8 mouse cellular contexts compared by ENCODE assay signal in the genomic region with DNA sequence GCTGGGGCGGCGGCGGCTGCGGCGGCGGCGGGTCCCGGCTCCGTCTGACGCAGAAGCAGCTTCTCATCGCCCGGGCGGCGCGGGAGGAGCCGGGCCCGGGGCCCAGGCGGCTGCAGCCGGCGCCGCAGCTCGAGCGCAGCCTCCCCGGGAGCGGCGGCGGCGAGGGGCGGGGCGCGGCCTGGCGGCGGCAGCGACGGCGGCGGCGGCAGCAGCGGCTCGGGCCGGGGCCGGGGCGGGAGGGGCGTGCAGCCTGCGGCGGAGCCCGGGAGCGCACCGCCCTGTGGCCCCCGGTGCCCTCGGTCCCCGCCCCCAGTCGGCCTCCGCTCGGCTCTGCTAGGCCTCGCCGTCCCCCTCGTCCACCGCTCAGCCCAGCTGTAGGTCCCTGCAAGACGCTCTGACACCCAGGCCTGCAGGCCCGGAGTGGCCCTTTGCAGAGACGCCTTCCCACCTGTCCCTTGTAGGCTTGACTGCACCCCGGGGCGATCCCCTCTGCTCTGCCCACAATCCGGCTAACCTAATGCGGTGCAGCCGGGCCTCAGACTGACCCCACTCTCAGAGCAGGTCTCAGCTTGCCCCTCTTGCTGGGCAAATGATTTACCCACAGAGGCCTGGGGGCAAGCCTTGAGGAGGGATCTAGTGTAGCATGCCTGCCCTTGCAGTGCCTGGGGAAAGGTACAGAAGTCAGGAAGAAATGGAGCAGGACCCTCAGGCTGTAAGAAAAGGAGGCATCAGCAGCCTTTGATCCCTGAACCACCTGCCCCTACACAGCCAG. TPM values are rescaled to one million over a fixed set of nuclear protein-coding genes. Genes with fewer than 3 reads are reported as not detected.
DNase-seq lines count a peak whose midpoint lies in the region; ATAC-seq and TF ChIP-seq lines count a peak whose summit lies in the region.

Gene Mvb12b (minus strand): TSS at position 619 of the 772 bp plus-strand sequence.

- H3K4me1 ChIP-seq in intestine, embryonic 14.5 days (replicated peaks; ENCODE audit: control insufficient read depth, insufficient read depth, low read length): peaks cover 11% of the 10 kb centered on the region; the same call in 1 of the 2 replicates
- peaks cover 43% of the 10 kb centered on the region for H3K4me1 ChIP-seq in midbrain, embryonic 12.5 days
- peaks cover 12% of the 10 kb centered on the region for H3K4me1 ChIP-seq in small intestine, adult 2 months (ENCODE audit: control insufficient read depth, insufficient read depth, insufficient read length, low read length)

- peak; percentile 51 for DNase-seq in layer of hippocampus, adult 11-12 months (ENCODE audit: low spot score)
- DNase-seq in layer of hippocampus, adult 9-10 months (ENCODE audit: low spot score): no peak
- peak; percentile 69 for DNase-seq in embryo, embryonic 10 days (ENCODE audit: low spot score)
- DNase-seq in gastrocnemius, postnatal 25 days: peak; percentile 68
- DNase-seq in intestine, embryonic 14.5 days (ENCODE audit: low spot score): peak; percentile 86
- DNase-seq in left cerebral cortex, postnatal 4 days: peak; percentile 61

- H3K4me3 ChIP-seq in intestine, embryonic 14.5 days (ENCODE audit: low read depth, low read length): peak within 1 kb of the TSS; percentile 78
- peak within 1 kb of the TSS; percentile 93 for H3K4me3 ChIP-seq in midbrain, embryonic 12.5 days
- peak within 1 kb of the TSS; percentile 76 for H3K4me3 ChIP-seq in small intestine, adult 2 months (ENCODE audit: low read depth, low read length)

- TF ChIP-seq CTCF in small intestine, adult 2 months (IDR thresholded peaks at IDR 0.05; ENCODE audit: extremely low read depth, insufficient read length, insufficient replicate concordance, low read depth, low read length): no peak

- under 1% methylated on average over 46 of the region's 67 CpGs for WGBS in intestine, embryonic 14.5 days
- WGBS in midbrain, embryonic 12.5 days: 0% methylated on average over 23 of the region's 67 CpGs
- WGBS in small intestine, adult 2 months: 5% methylated on average over 67 of the region's 67 CpGs

- intact Hi-C loops in left cerebral cortex, postnatal 4 days (cut with DNase I): no loop called here

- H3K36me3 ChIP-seq in intestine, embryonic 14.5 days (ENCODE audit: control insufficient read depth, insufficient read depth, low read length): no peaks in the 10 kb centered on the region
- H3K36me3 ChIP-seq in midbrain, embryonic 12.5 days: no peaks in the 10 kb centered on the region
- no peaks in the 10 kb centered on the region for H3K36me3 ChIP-seq in small intestine, adult 2 months (ENCODE audit: control insufficient read depth, insufficient read depth, low read length)

- H3K4me2 ChIP-seq in intestine, embryonic 14.5 days (ENCODE audit: low read length): peak within 1 kb of the TSS; percentile 89
- peak within 1 kb of the TSS; percentile 89 for H3K4me2 ChIP-seq in midbrain, embryonic 12.5 days (replicated peaks)

- no peaks in the 10 kb centered on the region for H3K27me3 ChIP-seq in intestine, embryonic 14.5 days (replicated peaks; ENCODE audit: control insufficient read depth, insufficient read depth, low read length)
- no peaks in the 10 kb centered on the region for H3K27me3 ChIP-seq in midbrain, embryonic 12.5 days
- H3K27me3 ChIP-seq in small intestine, adult 2 months (ENCODE audit: control insufficient read depth, insufficient read depth, low read length): no peaks in the 10 kb centered on the region

- H3K9ac ChIP-seq in intestine, embryonic 14.5 days (ENCODE audit: low read length): peak within 1 kb of the TSS; percentile 94
- H3K9ac ChIP-seq in midbrain, embryonic 12.5 days (replicated peaks): peak within 1 kb of the TSS; percentile 99

- peak; percentile 71 for ATAC-seq in intestine, embryonic 14.5 days (replicated peaks; ENCODE audit: low FRiP score, low TSS enrichment, low read depth)
- peak; percentile 73 for ATAC-seq in midbrain, embryonic 12.5 days (ENCODE audit: low FRiP score, low read depth)

- TF ChIP-seq POLR2A in small intestine, adult 2 months (IDR thresholded peaks at IDR 0.05; ENCODE audit: low read depth, low read length): no peak

- 0 out of 2 replicates have a peak, but pooled peaks cover 3% of the 10 kb centered on the region for H3K9me3 ChIP-seq in intestine, embryonic 14.5 days (ENCODE audit: control insufficient read depth, low read length)
- no peaks in the 10 kb centered on the region for H3K9me3 ChIP-seq in midbrain, embryonic 12.5 days

- peak within 1 kb of the TSS; percentile 83 for H3K27ac ChIP-seq in intestine, embryonic 14.5 days (ENCODE audit: low read depth)
- peak within 1 kb of the TSS; percentile 99 for H3K27ac ChIP-seq in midbrain, embryonic 12.5 days (replicated peaks)
- H3K27ac ChIP-seq in small intestine, adult 2 months (ENCODE audit: insufficient read depth, low read depth, low read length): 0 out of 2 replicates have a peak within 1 kb of the TSS, but pooled peaks have one; percentile 9

RNA-seq across cellular contexts. Expression of gene Mvb12b, which starts in this region (rescaled TPM):
- 10 to 100 TPM; 18.6 to 23.0 TPM for total RNA-seq in gastrocnemius, postnatal 25 days (2021)
- 13.2 and 14.0 TPM in 2 replicates for polyA plus RNA-seq in intestine, embryonic 14.5 days (2014; fragmentation: Nextera tagmentation; extraction: Ambion mirVana)
- total RNA-seq in left cerebral cortex, postnatal 4 days (2021): 100 to 1,000 TPM; 142 to 149 TPM
- 55.6 and 58.3 TPM in 2 replicates for polyA plus RNA-seq in midbrain, embryonic 12.5 days (2016; fragmentation: Nextera tagmentation; extraction: Ambion mirVana)
- polyA plus RNA-seq in small intestine, adult 2 months (2012; rRNA removed): 7.3 and 7.9 TPM in 2 replicates

Comparison
In these comparisons a context has a peak if more than half of its experiments do, and no peak if none do; other contexts are left out.
1. RNA of gene Mvb12b (total RNA-seq): 142 to 149 TPM in left cerebral cortex, postnatal 4 days; 18.6 to 23.0 TPM in gastrocnemius, postnatal 25 days; every median in the first group is over 4 times any median in the second.
2. H3K27ac ChIP-seq: peak in every context shown above with its lines; median percentile 99 in midbrain, embryonic 12.5 days; 83 in intestine, embryonic 14.5 days; 9 in small intestine, adult 2 months.
3. Peak in every context shown above with its lines, with median percentiles within 50 percentile points of each other: H3K4me3 ChIP-seq.